Mouse (Mus musculus) liver, embryonic 14.5 days (tissue): Measurements from ENCODE around the gene Mc3r. TPM values are rescaled to one million over a fixed set of nuclear protein-coding genes. Genes with fewer than 3 reads are reported as not detected.

ENCODE experiments used
- ATAC-seq: fragments of 200-750 bp; cut with Nextera tagmentation; 2 replicates; pipeline ENCODE4 v1.8.0; 2017; ENCODE audit warnings: moderate number of reproducible peaks, mild to moderate bottlenecking, moderate library complexity; ENCODE audit not compliant: insufficient read depth
- DNase-seq, 3 experiments: peaks; one replicate each; pipeline ENCODE4 v3.0.0-alpha.2; 2012 to 2013; ENCODE audit warnings: low read depth in 3 of 3, low spot score in 3 of 3
- H3K27ac ChIP-seq: fragments of 300-500 bp; sonication (generic); 2 replicates; pipeline ENCODE4 v1.5.1; 2014; ENCODE audit warnings: moderate library complexity, mild to moderate bottlenecking, control low read depth, inconsistent platforms
- H3K27me3 ChIP-seq: fragments of 300-500 bp; sonication (generic); 2 replicates; pipeline ENCODE4 v1.6.1; 2014; ENCODE audit warnings: mild to moderate bottlenecking, low read length, moderate library complexity; ENCODE audit not compliant: control insufficient read depth, insufficient read depth
- H3K36me3 ChIP-seq: fragments of 300-500 bp; sonication (generic); replicated peaks from 2 replicates; pipeline ENCODE4 v1.6.1; 2014; ENCODE audit warnings: low read depth; ENCODE audit not compliant: control insufficient read depth, insufficient read depth
- H3K4me1 ChIP-seq, 2 experiments: fragments of 200-500 bp in 1 of 2; fragments of 300-500 bp in 1 of 2; sonication (generic) in 1 of 2; replicated peaks; 2 replicates each; pipeline ENCODE4 v1.6.1; 2012 to 2014; ENCODE audit warnings: antibody characterized with exemption in 1 of 2, inconsistent platforms in 1 of 2, low read length in 1 of 2; ENCODE audit not compliant: control insufficient read depth in 2 of 2, insufficient read depth in 2 of 2
- H3K4me2 ChIP-seq: fragments of 300-500 bp; sonication (generic); 2 replicates; pipeline ENCODE4 v1.6.1; 2014; ENCODE audit warnings: low read depth, mild to moderate bottlenecking, control low read depth, moderate library complexity
- H3K4me3 ChIP-seq, 2 experiments: fragments of 200-500 bp in 1 of 2; fragments of 300-500 bp in 1 of 2; sonication (generic) in 1 of 2; 2 replicates each; pipeline ENCODE4 v1.5.1; 2012 to 2014; ENCODE audit warnings: low read depth in 2 of 2, low read length in 2 of 2, mild to moderate bottlenecking in 2 of 2, control low read depth in 1 of 2, inconsistent platforms in 1 of 2, moderate library complexity in 1 of 2; ENCODE audit not compliant: insufficient read depth in 1 of 2
- H3K9ac ChIP-seq: fragments of 300-500 bp; sonication (generic); replicated peaks from 2 replicates; pipeline ENCODE4 v1.6.1; 2014; ENCODE audit warnings: mild to moderate bottlenecking, control low read depth, moderate library complexity
- H3K9me3 ChIP-seq: fragments of 300-500 bp; sonication (generic); 2 replicates; pipeline ENCODE4 v1.6.1; 2016; ENCODE audit warnings: low read length, mixed read lengths; ENCODE audit not compliant: control insufficient read depth
- CTCF ChIP-seq: IDR thresholded peaks from 2 replicates; pipeline ENCODE4 v1.5.1; 2016; ENCODE audit warnings: antibody characterized with exemption, low read depth, control low read depth
- EP300 ChIP-seq: IDR thresholded peaks from 2 replicates; pipeline ENCODE4 v1.6.1; 2016; ENCODE audit warnings: antibody characterized with exemption, low read depth
- WGBS: fragments of 180-500 bp; shearing (Covaris S2); extraction: QIAGEN DNeasy Blood & Tissue Kit; methylation state at CpG from one replicate; pipeline ENCODE4 v1.1.7; 2014; ENCODE audit not compliant: insufficient replicate concordance; 5-methylcytosine and 5-hydroxymethylcytosine counted together
- polyA plus RNA-seq, 2 experiments: library from polyadenylated mRNA; depleted of rRNA in 1 of 2; stranded (reverse) in 1 of 2; unstranded in 1 of 2; fragments of >200 nt; fragmentation: Nextera tagmentation in 1 of 2; extraction: Ambion mirVana in 1 of 2; gene quantifications; 2 replicates each; pipeline versions ENCODE4 v1.2.1 to v1.2.3; 2012 to 2014

Mc3r gene
- polyA plus RNA-seq, 2 experiments = not detected

DNA sequence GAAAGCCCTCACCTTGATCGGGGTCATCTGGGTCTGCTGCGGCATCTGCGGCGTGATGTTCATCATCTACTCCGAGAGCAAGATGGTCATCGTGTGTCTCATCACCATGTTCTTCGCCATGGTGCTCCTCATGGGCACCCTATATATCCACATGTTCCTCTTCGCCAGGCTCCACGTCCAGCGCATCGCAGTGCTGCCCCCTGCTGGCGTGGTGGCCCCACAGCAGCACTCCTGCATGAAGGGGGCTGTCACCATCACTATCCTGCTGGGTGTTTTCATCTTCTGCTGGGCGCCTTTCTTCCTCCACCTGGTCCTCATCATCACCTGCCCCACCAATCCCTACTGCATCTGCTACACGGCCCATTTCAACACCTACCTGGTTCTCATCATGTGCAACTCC is 1.0 kb downstream of the Mc3r start:
- 67% methylated on average over 14 of the region's 14 CpGs for WGBS
- Histone ChIP-seq H3K9ac (no peak overlapping the region), H3K4me3 (no peak overlapping the region), H3K4me1 (peaks cover 0 to 4% of the 10 kb centered on the region in 2 experiments; a peak in 1 of 4 replicates), H3K9me3 (no peaks in the 10 kb centered on the region), H3K27me3 (peaks cover 6% of the 10 kb centered on the region), H3K27ac (no peak overlapping the region), H3K36me3 (no peaks in the 10 kb centered on the region), H3K4me2 (no peak overlapping the region)
- ATAC-seq (no peak), DNase-seq (no peak)
- TF ChIP-seq EP300 (no peak), CTCF (peak; percentile 96)

DNA sequence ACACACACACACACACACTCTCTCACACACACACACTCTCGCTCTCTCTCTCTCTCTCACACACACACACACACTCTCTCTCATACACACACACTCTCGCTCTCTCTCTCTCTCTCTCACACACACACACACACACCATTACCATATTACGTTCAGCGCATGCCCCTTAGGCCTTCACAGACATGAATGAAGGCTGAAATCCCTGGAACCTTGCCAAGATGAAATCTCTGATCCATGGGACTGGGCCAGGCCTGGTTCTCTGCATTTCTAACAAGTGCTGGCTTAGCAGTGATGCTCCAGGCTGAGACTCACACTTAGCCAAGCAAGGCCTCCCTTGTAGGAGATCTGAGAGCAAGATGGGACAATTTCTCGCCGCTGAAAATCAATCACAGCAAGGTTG is 8.1 kb downstream of the Mc3r start:
- peak overlapping the region; percentile 0 to 41; a peak in 3 of 4 replicates for H3K4me3 ChIP-seq
- WGBS = 81% methylated on average over 6 of the region's 6 CpGs
- H3K9ac ChIP-seq = peak overlapping the region; percentile 58
- no peaks in the 10 kb centered on the region for H3K9me3 ChIP-seq
- H3K4me2 ChIP-seq = peak overlapping the region; percentile 54
- H3K27ac ChIP-seq = peak overlapping the region; percentile 84
- H3K27me3 ChIP-seq = no peaks in the 10 kb centered on the region
- no peak for ATAC-seq
- no peak for DNase-seq
- no peak for TF ChIP-seq CTCF
- H3K4me1 ChIP-seq = peaks cover 52 to 69% of the 10 kb centered on the region in 2 experiments
- no peaks in the 10 kb centered on the region for H3K36me3 ChIP-seq

GRCm38 (mm10) chr2:172256956-172257355 is 8.7 kb downstream of the Mc3r start:
- H3K36me3 ChIP-seq = no peaks in the 10 kb centered on the region
- ATAC-seq (peak; percentile 47), DNase-seq (peak; percentile 26 to 73 (median 46))
- H3K4me2 ChIP-seq = peak overlapping the region; percentile 54
- 57% methylated on average over 5 of the region's 5 CpGs for WGBS
- no peaks in the 10 kb centered on the region for H3K9me3 ChIP-seq
- peak overlapping the region; percentile 84 for H3K27ac ChIP-seq
- no peaks in the 10 kb centered on the region for H3K27me3 ChIP-seq
- peak overlapping the region; percentile 58 for H3K9ac ChIP-seq
- H3K4me3 ChIP-seq = peak overlapping the region; percentile 0 to 41; a peak in 2 of 4 replicates
- peaks cover 57 to 75% of the 10 kb centered on the region in 2 experiments for H3K4me1 ChIP-seq
- no peak for TF ChIP-seq CTCF
- TF ChIP-seq EP300 = no peak

- 23% methylated on average over 12 of the region's 12 CpGs for WGBS
- Histone ChIP-seq H3K4me1 (peaks cover 62 to 79% of the 10 kb centered on the region in 2 experiments), H3K27ac (peak overlapping the region; percentile 84), H3K9me3 (no peaks in the 10 kb centered on the region), H3K9ac (peak overlapping the region; percentile 58), H3K4me3 (no peak overlapping the region; a peak in 1 of 4 replicates), H3K27me3 (no peaks in the 10 kb centered on the region), H3K36me3 (no peaks in the 10 kb centered on the region), H3K4me2 (peak overlapping the region; percentile 54)
- ATAC-seq = peak; percentile 54
- TF ChIP-seq CTCF (no peak), EP300 (0 out of 2 replicates have a peak, but pooled peaks have one; percentile 8)
- DNase-seq = peak; percentile 49 to 65 (median 55)
These were observed 9.3 kb downstream of the Mc3r start for GRCm38 (mm10) chr2:172257471-172258065.

DNA sequence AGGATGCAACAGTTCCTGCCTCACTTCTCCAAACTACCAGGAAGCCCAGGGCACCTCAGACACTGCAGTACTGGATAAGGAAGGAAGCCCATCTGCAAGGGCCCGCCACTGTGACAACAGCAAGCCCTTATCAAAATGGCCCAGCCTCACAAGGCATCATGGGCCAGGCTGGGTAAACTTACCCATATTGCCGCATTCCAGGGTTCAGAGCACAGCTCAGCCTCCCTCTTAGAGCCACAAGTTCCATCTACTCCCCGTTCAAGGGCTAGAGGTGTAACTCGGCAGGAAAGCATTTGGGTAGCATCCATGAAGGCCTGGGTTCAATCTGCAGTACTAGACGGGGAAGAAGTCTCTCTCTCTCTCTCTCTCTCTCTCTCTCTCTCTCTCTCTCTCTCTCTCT is 11.8 kb downstream of the Mc3r start:
- ATAC-seq (peak; percentile 95), DNase-seq (peak; percentile 88 to 89 (median 88))
- H3K4me3 ChIP-seq = peak overlapping the region; percentile 10 to 51
- H3K27ac ChIP-seq = peak overlapping the region; percentile 84
- H3K9ac ChIP-seq = peak overlapping the region; percentile 70
- H3K4me1 ChIP-seq = peaks cover 62 to 77% of the 10 kb centered on the region in 2 experiments
- peak overlapping the region; percentile 53 for H3K4me2 ChIP-seq
- no peaks in the 10 kb centered on the region for H3K27me3 ChIP-seq
- H3K9me3 ChIP-seq = no peaks in the 10 kb centered on the region
- TF ChIP-seq EP300 (peak; percentile 94), CTCF (no peak)
- 12% methylated on average over 5 of the region's 5 CpGs for WGBS
- H3K36me3 ChIP-seq = no peaks in the 10 kb centered on the region
